Mouse (Mus musculus) gastrocnemius, adult 2 months (tissue): ENCODE results near the gene Rasgef1a. TPM values are rescaled to one million over a fixed set of nuclear protein-coding genes. Genes with fewer than 3 reads are reported as not detected.

Source experiments
- DNase-seq: peaks from one replicate; pipeline ENCODE4 v3.0.0; 2022
- H3K27ac ChIP-seq: fragments of 200-600 bp; 2 replicates; pipeline ENCODE4 v1.8.1; 2022; ENCODE audit warnings: mild to moderate bottlenecking
- H3K4me3 ChIP-seq: fragments of 200-600 bp; 2 replicates; pipeline ENCODE4 v1.8.1; 2022; ENCODE audit warnings: mild to moderate bottlenecking, moderate library complexity
- CTCF ChIP-seq: fragments of 200-600 bp; IDR thresholded peaks from 2 replicates; pipeline ENCODE4 v1.8.1; 2022; ENCODE audit warnings: antibody characterized with exemption, mild to moderate bottlenecking, moderate library complexity
- intact Hi-C: fragments of 180-260 bp; cut with DNase I; formaldehyde crosslinking; loops from one replicate; pipeline ENCODE4 v1.15.1; 2025
- microRNA-seq: library from miRNA; unstranded; fragments of <30 nt; microRNA quantifications from one replicate; pipeline ENCODE4 v1.2.0, GENCODE M21; 2021
- total RNA-seq, 2 experiments: library from RNA; stranded (reverse); gene quantifications; 2 replicates each; pipeline ENCODE4 v1.2.3; 2021

The Rasgef1a gene
- total RNA-seq, 2 experiments from 2014 or later, result 0.18 TPM; not detected in 1

- no peak for TF ChIP-seq CTCF
- intact Hi-C loops, result loop anchor here (10.0 kb wide), 1 partner anchor 273 kb away; no protein-coding TSS in a partner anchor
- no peak for DNase-seq
- Histone ChIP-seq H3K27ac (no peak overlapping the region), H3K4me3 (no peak overlapping the region)
Observed at GRCm38 (mm10) chr6:118127827-118128487, 116.7 kb downstream of the Rasgef1a start.

DNA sequence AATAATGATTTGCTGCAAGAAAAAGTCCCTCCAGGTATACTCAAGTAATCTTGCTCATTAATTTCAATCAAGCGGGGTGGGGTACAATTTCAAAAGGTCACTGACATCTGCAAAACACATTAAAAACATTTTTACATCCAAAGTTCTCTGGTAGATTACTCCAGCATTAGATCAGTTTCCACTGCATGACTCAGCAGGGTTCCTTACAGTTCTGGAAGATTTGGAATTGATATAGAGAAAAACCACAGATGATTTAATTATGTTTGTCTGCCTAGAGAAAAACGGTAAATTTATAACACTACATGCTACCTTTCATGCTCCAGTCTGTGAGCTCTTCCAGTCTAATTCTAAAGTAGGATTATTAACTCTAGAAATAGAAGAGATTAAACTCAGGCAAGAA lies 118.8 kb downstream of the Rasgef1a start:
- TF ChIP-seq CTCF, result no peak
- Histone ChIP-seq H3K4me3 (peak overlapping the region; percentile 3; the same call in 1 of the 2 replicates), H3K27ac (peak overlapping the region; percentile 72)
- no peak for DNase-seq
- intact Hi-C loops, result no loop called here

GRCm38 (mm10) chr6:118134461-118134860 lies 123.2 kb downstream of the Rasgef1a start:
- no peak for TF ChIP-seq CTCF

GRCm38 (mm10) chr6:118137148-118137547 lies 125.9 kb downstream of the Rasgef1a start:
- no peak overlapping the region for H3K4me3 ChIP-seq
- DNase-seq, result no peak
- H3K27ac ChIP-seq, result no peak overlapping the region
- no peak for TF ChIP-seq CTCF
- intact Hi-C loops, result loop anchor here (5.0 kb wide), 1 partner anchor 280 kb away; the partner anchor contains the start of gene Bms1

More at GRCm38 (mm10) chr6:118134461-118134860, 123.2 kb downstream of the Rasgef1a start:
- H3K4me3 ChIP-seq, result no peak overlapping the region
- no peak overlapping the region; the same call in 1 of the 2 replicates for H3K27ac ChIP-seq
- DNase-seq, result no peak
- intact Hi-C loops, result no loop called here

- peak within 1 kb of the TSS; percentile 87 for H3K4me3 ChIP-seq
- H3K27ac ChIP-seq, result peak within 1 kb of the TSS; percentile 95
- DNase-seq, result peak; percentile 97
- intact Hi-C loops, result loop anchor here (5.0 kb wide), 1 partner anchor 278 kb away; the partner anchor contains the start of gene Bms1
- TF ChIP-seq CTCF, result peak; percentile 28; the same call in 1 of the 2 replicates
Observed at GRCm38 (mm10) chr6:118138731-118139709, 127.8 kb downstream of the Rasgef1a start, which contains the start of gene Csgalnact2. Gene Csgalnact2 (minus strand): TSS chr6:118139140.

DNA sequence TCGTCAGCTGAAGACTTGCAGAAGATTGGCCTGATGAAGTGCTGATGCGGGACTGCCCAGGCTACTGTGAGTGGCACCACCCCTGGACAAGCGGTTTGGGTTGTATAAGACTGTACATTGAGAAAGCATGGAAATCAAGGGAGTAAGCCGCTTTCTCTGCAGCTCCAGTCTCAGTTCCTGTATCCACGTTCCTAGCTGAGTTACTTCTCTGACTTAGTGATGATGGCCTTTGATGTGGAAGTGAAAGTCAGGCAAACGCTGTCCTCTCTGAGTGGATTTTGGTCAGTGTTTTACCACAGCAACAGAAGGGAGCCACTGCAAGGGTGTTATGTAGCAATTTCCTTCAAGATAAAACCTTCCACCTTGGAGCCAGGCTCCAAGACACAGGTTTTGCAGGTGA lies 129.7 kb downstream of the Rasgef1a start:
- no peak overlapping the region for H3K4me3 ChIP-seq
- intact Hi-C loops, result no loop called here
- DNase-seq, result no peak
- H3K27ac ChIP-seq, result no peak overlapping the region
- no peak for TF ChIP-seq CTCF

Small RNA genes within 50 kb of the gene (microRNA-seq; reads per million reads assigned to microRNA genes)
- gene Mir7044, result not detected

Other genes starting within 250 kb of the Rasgef1a start
- 10 to 100 TPM; 39.9 to 42.3 TPM for gene Zfp637, start 170.3 kb upstream of the Rasgef1a start, total RNA-seq
- gene Zfp239, start 149.3 kb upstream of the Rasgef1a start, total RNA-seq, result under 1 TPM; 0.59 to 0.75 TPM
- gene Hnrnpf, start 111.1 kb upstream of the Rasgef1a start, total RNA-seq, result 100 to 1,000 TPM; 104 to 108 TPM
- gene Fxyd4, start 73.7 kb upstream of the Rasgef1a start, total RNA-seq, result not detected
- 10 to 100 TPM; 30.9 to 32.8 TPM for gene Csgalnact2, start 127.7 kb downstream of the Rasgef1a start, total RNA-seq
- gene Ret, start 186.3 kb downstream of the Rasgef1a start, total RNA-seq, result 1 to 10 TPM; 3.2 to 6.6 TPM